Mouse (Mus musculus) stomach, postnatal 0 days (tissue): ENCODE data around the gene Pirt. TPM values are rescaled to one million over a fixed set of nuclear protein-coding genes. Genes with fewer than 3 reads are reported as not detected.

Experiments
- ATAC-seq: fragments of 200-750 bp; cut with Nextera tagmentation; 2 replicates; pipeline ENCODE4 v1.8.0; 2017; ENCODE audit not compliant: low FRiP score, low TSS enrichment
- DNase-seq: peaks from one replicate; pipeline ENCODE4 v3.0.0-alpha.2; 2016; ENCODE audit warnings: low spot score
- H3K27ac ChIP-seq: fragments of 300-500 bp; sonication (generic); replicated peaks from 2 replicates; pipeline ENCODE4 v1.5.1; 2014; ENCODE audit warnings: mild to moderate bottlenecking, control low read depth
- H3K27me3 ChIP-seq: fragments of 300-500 bp; sonication (generic); 2 replicates; pipeline ENCODE4 v1.6.1; 2014; ENCODE audit warnings: low read length; ENCODE audit not compliant: control insufficient read depth, insufficient read depth
- H3K36me3 ChIP-seq: fragments of 300-500 bp; sonication (generic); 2 replicates; pipeline ENCODE4 v1.6.1; 2014; ENCODE audit warnings: low read length, mixed read lengths; ENCODE audit not compliant: control insufficient read depth, insufficient read depth
- H3K4me1 ChIP-seq: fragments of 300-500 bp; sonication (generic); replicated peaks from 2 replicates; pipeline ENCODE4 v1.6.1; 2014; ENCODE audit warnings: antibody characterized with exemption; ENCODE audit not compliant: control insufficient read depth, insufficient read depth
- H3K4me2 ChIP-seq: fragments of 300-500 bp; sonication (generic); replicated peaks from 2 replicates; pipeline ENCODE4 v1.6.1; 2014; ENCODE audit warnings: low read depth, mild to moderate bottlenecking, control low read depth, moderate library complexity
- H3K4me3 ChIP-seq: fragments of 300-500 bp; sonication (generic); 2 replicates; pipeline ENCODE4 v1.5.1; 2014; ENCODE audit warnings: low read depth, low read length, control low read depth
- H3K9ac ChIP-seq: fragments of 300-500 bp; sonication (generic); 2 replicates; pipeline ENCODE4 v1.6.1; 2014; ENCODE audit warnings: mild to moderate bottlenecking, low read length, control low read depth, mixed read lengths
- H3K9me3 ChIP-seq: fragments of 300-500 bp; sonication (generic); 2 replicates; pipeline ENCODE4 v1.6.1; 2016; ENCODE audit warnings: low read length; ENCODE audit not compliant: control insufficient read depth
- CTCF ChIP-seq: IDR thresholded peaks from 2 replicates; pipeline ENCODE4 v1.5.1; 2016; ENCODE audit warnings: antibody characterized with exemption, low read depth, mild to moderate bottlenecking, moderate library complexity
- EP300 ChIP-seq: optimal IDR thresholded peaks from 2 replicates; pipeline ENCODE3; 2016; ENCODE audit warnings: antibody characterized with exemption
- WGBS: fragments of 180-500 bp; shearing (Covaris S2); extraction: QIAGEN DNeasy Blood & Tissue Kit; methylation state at CpG from one replicate; pipeline ENCODE4 v1.1.7; 2014; 5-methylcytosine and 5-hydroxymethylcytosine counted together
- polyA plus RNA-seq: library from polyadenylated mRNA; unstranded; fragments of >200 nt; fragmentation: Nextera tagmentation; extraction: Ambion mirVana; gene quantifications from 2 replicates; pipeline ENCODE4 v1.2.1, GENCODE M21; 2015

Pirt gene
- polyA plus RNA-seq, 1 experiment from 2014 or later, result 5.6 TPM

DNA sequence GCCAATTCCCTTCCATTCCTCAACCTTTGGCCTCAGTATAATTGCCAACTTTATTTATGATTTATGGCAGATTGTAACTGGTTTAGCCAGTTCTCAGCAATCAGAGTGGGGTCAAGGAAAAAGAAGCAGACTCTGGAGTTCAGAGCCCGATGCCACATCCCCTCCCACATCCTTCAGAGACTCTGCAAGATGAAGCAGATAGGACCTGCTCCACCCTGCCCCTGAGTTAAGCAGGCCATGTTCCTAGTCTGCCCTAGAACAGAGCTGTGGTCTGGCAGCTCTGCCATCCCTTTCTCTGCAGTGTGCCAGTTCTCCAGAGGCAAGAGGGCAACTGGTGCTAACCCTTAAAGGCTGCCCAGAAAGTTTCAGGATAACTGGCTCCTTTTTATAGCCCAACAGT lies 49.0 kb downstream of the Pirt start:
- no peak for ATAC-seq
- Histone ChIP-seq H3K27ac (peak overlapping the region; percentile 69), H3K4me2 (no peak overlapping the region)

DNA sequence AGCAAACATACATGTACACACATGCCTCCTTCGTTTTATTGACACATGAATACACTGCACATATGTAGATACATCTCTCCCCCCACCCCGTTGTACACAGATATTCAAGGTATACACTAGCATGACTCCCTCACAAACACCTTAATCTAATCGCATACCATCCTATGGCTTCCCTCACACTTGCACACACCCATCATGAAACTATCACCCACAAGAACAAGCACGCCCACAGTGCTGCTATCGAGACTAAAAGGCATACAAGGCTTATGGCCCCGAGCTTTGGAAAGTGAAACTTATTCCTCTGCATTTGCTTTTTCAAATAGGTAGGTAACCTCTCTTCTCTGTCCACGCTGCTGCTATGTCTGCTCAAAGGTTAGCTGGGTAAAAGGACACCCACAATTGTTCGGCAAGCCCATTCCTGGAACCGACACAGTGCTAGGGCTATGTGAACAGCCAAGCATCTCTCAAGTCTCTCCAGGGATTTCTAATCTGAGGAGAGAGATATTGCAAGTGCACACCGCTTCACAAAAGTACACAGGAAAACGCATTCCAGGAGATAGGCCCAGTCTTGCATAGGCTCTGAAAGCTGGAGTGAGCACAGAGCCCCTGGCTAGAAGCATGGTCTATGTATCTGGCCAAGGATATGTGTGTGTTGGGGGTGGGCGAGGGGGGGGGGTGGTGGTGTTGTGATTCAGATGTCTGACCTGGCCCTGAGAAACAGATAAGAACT lies 49.8 kb downstream of the Pirt start:
- H3K27ac ChIP-seq, result peak overlapping the region; percentile 76
- no peaks in the 10 kb centered on the region for H3K36me3 ChIP-seq
- H3K9me3 ChIP-seq, result no peaks in the 10 kb centered on the region
- H3K4me1 ChIP-seq, result no peaks in the 10 kb centered on the region
- H3K27me3 ChIP-seq, result no peaks in the 10 kb centered on the region
- H3K4me3 ChIP-seq, result no peak overlapping the region
- no peak overlapping the region for H3K9ac ChIP-seq
- ATAC-seq (peak; percentile 78), DNase-seq (peak; percentile 48)
- TF ChIP-seq CTCF (no peak), EP300 (no peak)
- no peak overlapping the region for H3K4me2 ChIP-seq
- 57% methylated on average over 12 of the region's 12 CpGs for WGBS

More for the DNA sequence above, 49.0 kb downstream of the Pirt start:
- TF ChIP-seq CTCF (no peak), EP300 (no peak)
- Histone ChIP-seq H3K4me3 (no peak overlapping the region), H3K9me3 (no peaks in the 10 kb centered on the region), H3K4me1 (no peaks in the 10 kb centered on the region), H3K9ac (no peak overlapping the region), H3K27me3 (no peaks in the 10 kb centered on the region), H3K36me3 (no peaks in the 10 kb centered on the region)
- no peak for DNase-seq
- 29% methylated on average over 1 of the region's 1 CpGs for WGBS

DNA sequence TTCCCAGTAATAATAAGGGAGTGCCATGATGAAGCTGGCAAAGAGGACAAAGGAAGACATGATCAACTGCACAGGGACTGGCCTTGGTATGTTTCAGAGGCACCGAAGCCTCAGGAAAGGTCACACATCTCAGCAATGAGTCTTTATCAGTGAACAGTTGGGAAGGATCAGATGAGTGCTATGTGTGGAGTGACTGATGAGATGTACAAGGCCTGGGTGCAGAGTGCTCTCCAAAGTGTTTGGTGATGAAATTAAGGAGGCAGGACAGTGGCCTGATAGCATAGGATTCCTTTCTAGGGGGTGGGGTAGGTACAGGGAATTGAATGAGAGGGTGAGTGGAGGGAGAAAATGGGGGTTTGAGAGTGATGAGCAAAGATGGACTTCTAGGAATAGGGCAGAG lies 51.7 kb downstream of the Pirt start:
- Histone ChIP-seq H3K4me2 (no peak overlapping the region), H3K27me3 (no peaks in the 10 kb centered on the region), H3K9ac (no peak overlapping the region), H3K9me3 (no peaks in the 10 kb centered on the region), H3K27ac (no peak overlapping the region), H3K4me1 (no peaks in the 10 kb centered on the region), H3K36me3 (no peaks in the 10 kb centered on the region), H3K4me3 (no peak overlapping the region)
- 83% methylated on average over 1 of the region's 1 CpGs for WGBS
- no peak for TF ChIP-seq EP300
- no peak for TF ChIP-seq CTCF
- no peak for ATAC-seq
- DNase-seq, result no peak

- no peak overlapping the region for H3K27ac ChIP-seq
- H3K4me3 ChIP-seq, result no peak overlapping the region
- DNase-seq, result peak; percentile 46
- no peak overlapping the region for H3K4me2 ChIP-seq
- WGBS, result 16% methylated on average over 7 of the region's 7 CpGs
- TF ChIP-seq EP300 (no peak), CTCF (no peak)
- no peaks in the 10 kb centered on the region for H3K9me3 ChIP-seq
- no peaks in the 10 kb centered on the region for H3K27me3 ChIP-seq
- no peaks in the 10 kb centered on the region for H3K36me3 ChIP-seq
- H3K9ac ChIP-seq, result no peak overlapping the region
- ATAC-seq, result peak; percentile 85
- no peaks in the 10 kb centered on the region for H3K4me1 ChIP-seq
Observed at GRCm38 (mm10) chr11:66966500-66967116, 54.8 kb downstream of the Pirt start.

DNA sequence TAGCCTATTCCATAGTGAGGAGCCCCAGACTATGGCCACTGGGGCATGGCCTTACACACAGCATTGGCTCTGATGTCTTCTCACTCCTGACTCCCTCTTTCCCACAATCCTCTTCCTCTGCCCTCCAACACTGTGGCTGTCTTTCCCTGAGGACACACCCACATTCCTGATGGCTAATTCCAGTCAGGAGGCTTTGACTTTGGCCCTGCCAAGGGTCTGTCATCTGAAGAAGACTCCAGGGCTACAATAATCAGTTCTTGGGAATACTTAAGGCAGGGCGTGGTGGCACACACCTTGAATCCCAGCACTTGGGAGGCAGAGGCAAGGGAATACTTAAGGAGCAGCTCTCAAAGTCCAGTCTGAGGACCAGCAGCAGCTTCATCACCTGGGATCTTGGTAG lies 56.8 kb downstream of the Pirt start:
- H3K9ac ChIP-seq, result no peak overlapping the region
- 84% methylated on average over 1 of the region's 1 CpGs for WGBS
- H3K27me3 ChIP-seq, result no peaks in the 10 kb centered on the region
- ATAC-seq, result no peak
- H3K9me3 ChIP-seq, result no peaks in the 10 kb centered on the region
- no peak for TF ChIP-seq EP300
- no peak for TF ChIP-seq CTCF
- no peaks in the 10 kb centered on the region for H3K36me3 ChIP-seq
- H3K4me2 ChIP-seq, result no peak overlapping the region
- H3K4me3 ChIP-seq, result no peak overlapping the region
- H3K27ac ChIP-seq, result no peak overlapping the region
- DNase-seq, result no peak
- no peaks in the 10 kb centered on the region for H3K4me1 ChIP-seq

GRCm38 (mm10) chr11:66973507-66973906 lies 61.7 kb downstream of the Pirt start:
- Histone ChIP-seq H3K4me1 (no peaks in the 10 kb centered on the region), H3K36me3 (no peaks in the 10 kb centered on the region), H3K4me2 (no peak overlapping the region), H3K4me3 (no peak overlapping the region), H3K27me3 (no peaks in the 10 kb centered on the region), H3K9ac (no peak overlapping the region), H3K27ac (no peak overlapping the region), H3K9me3 (no peaks in the 10 kb centered on the region)
- TF ChIP-seq EP300 (no peak), CTCF (no peak)
- no peak for ATAC-seq
- no peak for DNase-seq
- 78% methylated on average over 3 of the region's 3 CpGs for WGBS
